Mouse (Mus musculus): ENCODE data around the gene Gda. TPM values are rescaled to one million over a fixed set of nuclear protein-coding genes. Genes with fewer than 3 reads are reported as not detected.

The Gda gene
- polyA plus RNA-seq, 1 experiment: 0.78 TPM

DNA sequence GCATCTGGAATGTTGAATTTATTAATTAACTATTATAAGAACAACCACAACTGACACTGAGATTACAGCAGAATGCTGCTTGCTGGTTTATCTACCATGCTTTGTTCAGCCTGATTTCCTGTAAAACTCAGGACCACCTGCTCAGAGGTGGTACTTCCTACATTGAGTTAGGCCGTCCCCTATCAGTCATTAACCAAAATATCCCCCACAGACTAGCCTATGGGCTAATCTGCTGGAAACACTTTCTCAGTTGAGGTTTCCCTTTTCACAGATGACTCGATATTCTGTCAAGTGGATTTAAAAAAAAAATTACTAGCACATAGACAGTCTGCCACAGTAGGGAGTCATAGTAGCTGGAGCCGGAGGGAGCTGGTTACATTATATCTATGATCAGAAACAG lies 31.5 kb downstream of the Gda start:
- Histone ChIP-seq H3K4me1 (ENCODE audit: control insufficient read depth, insufficient read depth, low read length) (no peaks in the 10 kb centered on the region), H3K27me3 (ENCODE audit: control insufficient read depth, insufficient read depth, low read length) (no peaks in the 10 kb centered on the region), H3K4me3 (ENCODE audit: control insufficient read depth, low read depth, low read length) (no peak overlapping the region), H3K27ac (ENCODE audit: control insufficient read depth, insufficient read depth, low read depth, low read length) (no peak overlapping the region), H3K36me3 (ENCODE audit: control insufficient read depth, insufficient read depth, low read length) (no peaks in the 10 kb centered on the region)
- no peak for TF ChIP-seq POLR2A (IDR thresholded peaks at IDR 0.05; ENCODE audit: control insufficient read depth, low read depth, low read length)

DNA sequence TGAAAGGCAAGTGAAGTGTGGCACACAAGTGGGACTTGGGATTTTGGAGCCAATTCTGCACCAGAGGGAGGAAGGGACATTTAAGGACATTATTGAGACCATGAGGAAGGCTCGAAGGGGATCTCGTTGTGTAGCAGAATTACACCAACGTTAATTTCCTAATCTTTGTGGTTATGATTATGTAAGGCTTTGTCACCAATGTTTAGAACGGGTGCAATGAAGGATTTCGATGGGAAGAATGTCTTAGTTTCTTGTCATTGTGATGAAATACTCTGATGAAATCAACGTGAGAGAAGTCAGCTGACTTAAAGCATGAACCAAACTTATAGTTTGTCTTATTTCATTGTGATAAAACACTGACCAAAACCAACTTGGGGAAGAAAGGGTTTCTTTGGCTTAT lies 32.4 kb downstream of the Gda start:
- H3K36me3 ChIP-seq (ENCODE audit: control insufficient read depth, insufficient read depth, low read length): no peaks in the 10 kb centered on the region
- no peak for TF ChIP-seq CTCF (IDR thresholded peaks at IDR 0.05; ENCODE audit: control insufficient read depth, insufficient read depth, insufficient replicate concordance, low read depth, low read length)
- TF ChIP-seq POLR2A (IDR thresholded peaks at IDR 0.05; ENCODE audit: control insufficient read depth, low read depth, low read length): no peak
- H3K27me3 ChIP-seq (ENCODE audit: control insufficient read depth, insufficient read depth, low read length): no peaks in the 10 kb centered on the region
- H3K4me3 ChIP-seq (ENCODE audit: control insufficient read depth, low read depth, low read length): no peak overlapping the region
- H3K4me1 ChIP-seq (ENCODE audit: control insufficient read depth, insufficient read depth, low read length): no peaks in the 10 kb centered on the region
- H3K27ac ChIP-seq (ENCODE audit: control insufficient read depth, insufficient read depth, low read depth, low read length): no peak overlapping the region

DNA sequence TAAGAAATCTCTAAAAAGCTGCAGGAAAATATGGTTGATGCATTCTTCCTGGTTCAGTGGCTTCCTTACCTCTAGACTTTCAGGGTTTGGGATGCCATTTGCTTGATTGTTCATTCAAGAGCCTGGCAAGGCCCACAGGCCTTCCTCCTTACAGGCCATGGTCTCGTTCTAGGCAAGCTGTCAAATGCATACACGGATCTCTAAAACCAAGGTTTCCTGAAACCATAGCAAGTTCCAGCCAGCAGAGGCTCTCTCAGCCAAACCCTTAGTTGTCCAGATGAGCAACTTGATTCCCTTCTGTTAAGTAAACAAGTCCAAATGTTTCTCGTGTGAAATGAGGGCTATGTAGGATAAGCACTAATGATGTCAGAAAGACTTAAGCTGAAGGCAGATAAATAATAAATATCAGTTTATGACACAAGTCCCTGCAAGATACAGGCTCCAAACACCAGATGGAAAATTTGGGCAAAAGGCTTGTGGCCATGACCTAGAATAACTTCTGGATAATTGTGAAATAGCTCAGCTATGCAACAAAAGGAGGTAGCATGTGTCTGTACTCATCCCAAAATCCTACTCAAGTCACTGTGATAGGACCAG lies 34.0 kb downstream of the Gda start:
- Histone ChIP-seq H3K4me1 (ENCODE audit: control insufficient read depth, insufficient read depth, low read length) (no peaks in the 10 kb centered on the region), H3K4me3 (ENCODE audit: control insufficient read depth, low read depth, low read length) (no peak overlapping the region), H3K36me3 (ENCODE audit: control insufficient read depth, insufficient read depth, low read length) (no peaks in the 10 kb centered on the region), H3K27ac (ENCODE audit: control insufficient read depth, insufficient read depth, low read depth, low read length) (no peak overlapping the region), H3K27me3 (ENCODE audit: control insufficient read depth, insufficient read depth, low read length) (no peaks in the 10 kb centered on the region)
- TF ChIP-seq CTCF (IDR thresholded peaks at IDR 0.05; ENCODE audit: control insufficient read depth, insufficient read depth, insufficient replicate concordance, low read depth, low read length): no peak
- no peak for TF ChIP-seq POLR2A (IDR thresholded peaks at IDR 0.05; ENCODE audit: control insufficient read depth, low read depth, low read length)

DNA sequence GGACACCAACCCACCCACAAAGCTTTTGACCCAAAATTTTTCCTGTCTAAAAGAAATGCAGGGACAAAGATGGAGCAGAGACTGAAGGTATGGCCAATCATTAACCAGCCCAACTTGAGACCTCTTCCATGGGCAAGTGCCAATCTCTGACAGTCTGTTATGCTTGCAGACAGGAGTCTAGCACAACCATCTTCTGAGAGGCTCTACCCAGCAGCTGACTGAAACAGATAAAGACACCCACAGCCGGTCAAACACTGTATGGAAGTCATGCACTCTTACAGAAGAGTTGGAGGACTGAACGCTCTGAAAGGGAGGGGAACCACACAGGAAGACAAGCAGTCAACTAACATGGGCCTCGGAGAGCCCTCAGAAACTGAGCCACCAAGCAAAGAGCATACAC lies 36.7 kb downstream of the Gda start:
- TF ChIP-seq POLR2A (IDR thresholded peaks at IDR 0.05; ENCODE audit: control insufficient read depth, low read depth, low read length) (no peak), CTCF (IDR thresholded peaks at IDR 0.05; ENCODE audit: control insufficient read depth, insufficient read depth, insufficient replicate concordance, low read depth, low read length) (no peak)
- Histone ChIP-seq H3K27ac (ENCODE audit: control insufficient read depth, insufficient read depth, low read depth, low read length) (no peak overlapping the region), H3K4me3 (ENCODE audit: control insufficient read depth, low read depth, low read length) (no peak overlapping the region), H3K36me3 (ENCODE audit: control insufficient read depth, insufficient read depth, low read length) (no peaks in the 10 kb centered on the region), H3K27me3 (ENCODE audit: control insufficient read depth, insufficient read depth, low read length) (no peaks in the 10 kb centered on the region), H3K4me1 (ENCODE audit: control insufficient read depth, insufficient read depth, low read length) (no peaks in the 10 kb centered on the region)

DNA sequence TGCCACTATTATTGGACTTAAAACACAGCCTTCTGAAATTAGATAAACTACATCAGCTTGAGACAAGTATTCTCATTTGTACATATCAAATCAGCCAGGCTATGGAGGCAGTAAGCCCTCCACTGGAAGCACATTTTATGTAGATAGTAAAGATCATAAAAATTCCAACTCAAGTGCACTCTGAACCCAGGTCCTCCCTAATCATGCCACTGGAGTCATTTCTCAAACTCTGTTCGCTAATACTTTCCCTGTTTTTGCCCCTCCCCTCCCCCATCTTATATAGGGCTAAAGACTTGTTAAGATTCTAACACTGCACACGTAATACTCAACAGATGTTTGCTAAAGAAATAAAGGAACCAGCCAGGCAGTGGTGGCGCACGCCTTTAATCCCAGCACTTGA lies 39.9 kb downstream of the Gda start:
- Histone ChIP-seq H3K4me1 (ENCODE audit: control insufficient read depth, insufficient read depth, low read length) (no peaks in the 10 kb centered on the region), H3K27ac (ENCODE audit: control insufficient read depth, insufficient read depth, low read depth, low read length) (no peak overlapping the region), H3K36me3 (ENCODE audit: control insufficient read depth, insufficient read depth, low read length) (no peaks in the 10 kb centered on the region), H3K27me3 (ENCODE audit: control insufficient read depth, insufficient read depth, low read length) (no peaks in the 10 kb centered on the region), H3K4me3 (ENCODE audit: control insufficient read depth, low read depth, low read length) (no peak overlapping the region)
- TF ChIP-seq CTCF (IDR thresholded peaks at IDR 0.05; ENCODE audit: control insufficient read depth, insufficient read depth, insufficient replicate concordance, low read depth, low read length) (no peak), POLR2A (IDR thresholded peaks at IDR 0.05; ENCODE audit: control insufficient read depth, low read depth, low read length) (no peak)

DNA sequence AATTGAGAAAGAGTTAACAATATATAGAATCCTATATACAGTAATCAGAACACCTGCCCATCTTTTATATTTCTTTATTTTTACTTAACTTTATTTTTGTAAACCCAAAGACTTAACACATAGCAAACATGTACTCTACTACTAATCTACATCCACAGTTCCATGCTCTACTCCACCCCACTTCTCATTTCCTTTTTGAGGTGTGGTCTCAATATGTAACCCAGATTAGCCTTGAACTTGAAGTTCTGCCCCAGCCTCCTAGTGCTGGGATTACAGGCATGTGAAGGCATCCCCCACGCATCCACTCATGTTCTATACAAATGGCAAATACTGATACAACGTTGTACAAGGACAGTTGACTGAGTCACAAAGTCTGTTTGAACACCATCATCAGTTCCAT lies 40.4 kb downstream of the Gda start:
- no peak for TF ChIP-seq CTCF (IDR thresholded peaks at IDR 0.05; ENCODE audit: control insufficient read depth, insufficient read depth, insufficient replicate concordance, low read depth, low read length)
- H3K27ac ChIP-seq (ENCODE audit: control insufficient read depth, insufficient read depth, low read depth, low read length): no peak overlapping the region
- no peaks in the 10 kb centered on the region for H3K27me3 ChIP-seq (ENCODE audit: control insufficient read depth, insufficient read depth, low read length)
- no peaks in the 10 kb centered on the region for H3K4me1 ChIP-seq (ENCODE audit: control insufficient read depth, insufficient read depth, low read length)
- no peaks in the 10 kb centered on the region for H3K36me3 ChIP-seq (ENCODE audit: control insufficient read depth, insufficient read depth, low read length)
- no peak overlapping the region for H3K4me3 ChIP-seq (ENCODE audit: control insufficient read depth, low read depth, low read length)

DNA sequence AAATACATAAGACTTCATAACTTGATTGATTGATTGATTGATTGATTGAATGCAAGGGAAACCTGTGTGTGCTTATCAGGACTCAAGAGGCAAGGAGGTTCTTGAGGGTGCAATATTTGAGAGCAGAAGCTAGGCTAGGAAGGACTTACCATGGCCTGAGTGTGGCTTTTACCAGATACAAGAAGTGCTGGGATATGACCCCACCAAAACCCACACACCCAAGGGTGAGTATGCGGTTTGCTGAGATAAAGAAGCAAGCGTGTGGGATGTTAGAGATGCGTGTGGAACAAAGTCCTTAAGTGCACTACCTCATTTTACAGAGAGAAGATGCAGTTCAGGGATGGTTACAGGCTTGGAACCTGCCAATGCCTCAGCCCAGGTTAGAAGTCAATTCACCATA lies 41.0 kb downstream of the Gda start:
- Histone ChIP-seq H3K27me3 (ENCODE audit: control insufficient read depth, insufficient read depth, low read length) (no peaks in the 10 kb centered on the region), H3K36me3 (ENCODE audit: control insufficient read depth, insufficient read depth, low read length) (no peaks in the 10 kb centered on the region), H3K4me1 (ENCODE audit: control insufficient read depth, insufficient read depth, low read length) (no peaks in the 10 kb centered on the region), H3K27ac (ENCODE audit: control insufficient read depth, insufficient read depth, low read depth, low read length) (no peak overlapping the region), H3K4me3 (ENCODE audit: control insufficient read depth, low read depth, low read length) (no peak overlapping the region)
- TF ChIP-seq CTCF (IDR thresholded peaks at IDR 0.05; ENCODE audit: control insufficient read depth, insufficient read depth, insufficient replicate concordance, low read depth, low read length) (no peak), POLR2A (IDR thresholded peaks at IDR 0.05; ENCODE audit: control insufficient read depth, low read depth, low read length) (no peak)

DNA sequence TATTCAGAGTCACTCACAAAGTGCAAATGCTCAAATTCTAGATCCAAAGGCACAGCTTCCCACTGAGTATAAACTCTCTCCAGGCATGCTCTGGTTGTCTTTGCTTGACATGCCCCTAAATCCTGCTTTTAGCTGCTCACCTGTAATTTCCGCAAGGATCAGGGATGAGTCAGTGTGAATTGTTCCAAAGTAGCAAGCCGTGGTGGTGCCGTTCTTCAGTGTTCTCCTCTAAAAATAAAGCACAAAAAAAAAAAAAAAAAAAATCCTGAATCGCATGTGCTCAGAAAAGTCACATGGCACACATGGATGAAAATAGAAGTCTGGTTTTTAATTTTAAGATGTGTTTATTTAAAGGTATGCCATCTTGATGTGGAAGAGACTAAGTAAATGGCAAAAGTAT lies 47.9 kb downstream of the Gda start:
- no peak overlapping the region for H3K27ac ChIP-seq (ENCODE audit: control insufficient read depth, insufficient read depth, low read depth, low read length)

More for the DNA sequence above, 47.9 kb downstream of the Gda start:
- TF ChIP-seq CTCF (IDR thresholded peaks at IDR 0.05; ENCODE audit: control insufficient read depth, insufficient read depth, insufficient replicate concordance, low read depth, low read length) (no peak), POLR2A (IDR thresholded peaks at IDR 0.05; ENCODE audit: control insufficient read depth, low read depth, low read length) (no peak)
- Histone ChIP-seq H3K4me1 (ENCODE audit: control insufficient read depth, insufficient read depth, low read length) (no peaks in the 10 kb centered on the region), H3K36me3 (ENCODE audit: control insufficient read depth, insufficient read depth, low read length) (no peaks in the 10 kb centered on the region), H3K27me3 (ENCODE audit: control insufficient read depth, insufficient read depth, low read length) (no peaks in the 10 kb centered on the region), H3K4me3 (ENCODE audit: control insufficient read depth, low read depth, low read length) (no peak overlapping the region)

Data from testis, adult 2 months (tissue).